Mouse (Mus musculus) kidney, postnatal 36 days (tissue): Measurements from ENCODE around the gene Slc7a15.
"Not testable (repeated sequence)": the region's sequence is repeated elsewhere in the genome, so short reads cannot be mapped to it uniquely, and the experiment has no call there.

Experiments
- DNase-seq, 2 experiments: peaks; one replicate each; pipeline ENCODE4 v3.0.0; 2021 to 2022; ENCODE audit warnings: mixed read lengths in 2 of 2

Gene Slc7a15

GRCm38 (mm10) chr12:8598966-8599365, at the start of gene Slc7a15:
Gene Slc7a15, minus strand, starts transcription at chr12:8599066.
- DNase-seq = not testable (repeated sequence)

GRCm38 (mm10) chr12:8648211-8648610, 49.3 kb upstream of the Slc7a15 start:
- DNase-seq = not testable (repeated sequence)

GRCm38 (mm10) chr12:8641425-8641735, 42.5 kb upstream of the Slc7a15 start:
- DNase-seq = no peak

GRCm38 (mm10) chr12:8640711-8641424, 42.0 kb upstream of the Slc7a15 start:
- DNase-seq = peak; percentile 99 to 100

GRCm38 (mm10) chr12:8640186-8640585, 41.3 kb upstream of the Slc7a15 start:
- DNase-seq = not testable (repeated sequence)

- DNase-seq = peak; percentile 72 to 88
These were observed 39.7 kb upstream of the Slc7a15 start for GRCm38 (mm10) chr12:8638411-8639087.

- DNase-seq = peak; percentile 25 to 30
These were observed 38.1 kb upstream of the Slc7a15 start for GRCm38 (mm10) chr12:8636945-8637344.

- no peak for DNase-seq
These were observed 36.7 kb upstream of the Slc7a15 start for GRCm38 (mm10) chr12:8635546-8635945.

- no peak for DNase-seq
These were observed 35.4 kb upstream of the Slc7a15 start for GRCm38 (mm10) chr12:8634306-8634705.

- no peak for DNase-seq
These were observed 34.0 kb upstream of the Slc7a15 start for GRCm38 (mm10) chr12:8632737-8633365.

- DNase-seq = no peak
These were observed 32.8 kb upstream of the Slc7a15 start for GRCm38 (mm10) chr12:8631691-8632090.

- no peak for DNase-seq
These were observed 30.7 kb upstream of the Slc7a15 start for GRCm38 (mm10) chr12:8629537-8629936.

GRCm38 (mm10) chr12:8620678-8621018, 21.8 kb upstream of the Slc7a15 start:
- no peak for DNase-seq

- no peak for DNase-seq
These were observed 21.2 kb upstream of the Slc7a15 start for GRCm38 (mm10) chr12:8619827-8620677.

GRCm38 (mm10) chr12:8618271-8618670, 19.4 kb upstream of the Slc7a15 start:
- no peak for DNase-seq

GRCm38 (mm10) chr12:8609070-8609469, 10.2 kb upstream of the Slc7a15 start:
- DNase-seq = no peak

GRCm38 (mm10) chr12:8595611-8596010, 3.3 kb downstream of the Slc7a15 start:
- DNase-seq = no peak

GRCm38 (mm10) chr12:8591326-8591725, 7.5 kb downstream of the Slc7a15 start:
- not testable (repeated sequence) for DNase-seq

GRCm38 (mm10) chr12:8573405-8573804, 25.5 kb downstream of the Slc7a15 start:
- no peak for DNase-seq

- peak; percentile 23 to 25 for DNase-seq
These were observed 26.9 kb downstream of the Slc7a15 start for GRCm38 (mm10) chr12:8571903-8572341.

- DNase-seq = not testable (repeated sequence)
These were observed 27.5 kb downstream of the Slc7a15 start for GRCm38 (mm10) chr12:8571287-8571902.

- not testable (repeated sequence) for DNase-seq
These were observed 36.7 kb downstream of the Slc7a15 start for GRCm38 (mm10) chr12:8562213-8562612.
